Mouse (Mus musculus): ENCODE results near the gene Pfkl. TPM values are rescaled to one million over a fixed set of nuclear protein-coding genes. Genes with fewer than 3 reads are reported as not detected.
"Not testable (repeated sequence)": the region's sequence is repeated elsewhere in the genome, so short reads cannot be mapped to it uniquely, and the experiment has no call there.

The Pfkl gene
- polyA plus RNA-seq, 1 experiment from 2014 or later = 190 TPM

DNA sequence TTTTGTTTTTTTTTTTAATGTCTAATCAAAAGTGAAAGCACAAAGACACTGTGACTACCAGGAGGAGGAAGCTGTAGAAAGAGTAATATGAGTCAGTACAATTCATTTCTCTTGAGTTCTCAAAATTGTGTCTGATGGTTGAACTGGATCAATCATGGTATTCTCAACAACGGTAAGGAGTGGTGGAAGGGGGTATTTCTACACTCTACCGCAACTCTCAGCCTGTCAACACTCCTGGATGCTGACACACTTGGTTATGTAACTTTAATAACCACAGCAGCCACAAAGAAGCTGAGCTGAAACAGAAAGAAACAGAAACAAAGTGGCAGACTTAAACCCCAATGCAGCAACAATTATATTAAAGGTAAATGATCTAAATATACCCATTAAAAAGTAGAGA is 47.2 kb downstream of the Pfkl start:
- no peak overlapping the region for H3K9ac ChIP-seq (replicated peaks; ENCODE audit: low read length)
- H3K4me3 ChIP-seq (ENCODE audit: low read length) = no peak overlapping the region
- no peaks in the 10 kb centered on the region for H3K4me1 ChIP-seq (ENCODE audit: insufficient read depth, low read length)
- no peak for ATAC-seq (ENCODE audit: low FRiP score, low TSS enrichment)
- no peak overlapping the region for H3K4me2 ChIP-seq (replicated peaks; ENCODE audit: low read depth, low read length)
- H3K36me3 ChIP-seq (ENCODE audit: insufficient read depth, low read length) = no peaks in the 10 kb centered on the region
- H3K27ac ChIP-seq (ENCODE audit: low read length) = no peak overlapping the region
- 89% methylated on average over 2 of the region's 2 CpGs for WGBS
- H3K27me3 ChIP-seq (ENCODE audit: insufficient read depth, low read length) = no peaks in the 10 kb centered on the region
- no peaks in the 10 kb centered on the region for H3K9me3 ChIP-seq (ENCODE audit: low read length)

DNA sequence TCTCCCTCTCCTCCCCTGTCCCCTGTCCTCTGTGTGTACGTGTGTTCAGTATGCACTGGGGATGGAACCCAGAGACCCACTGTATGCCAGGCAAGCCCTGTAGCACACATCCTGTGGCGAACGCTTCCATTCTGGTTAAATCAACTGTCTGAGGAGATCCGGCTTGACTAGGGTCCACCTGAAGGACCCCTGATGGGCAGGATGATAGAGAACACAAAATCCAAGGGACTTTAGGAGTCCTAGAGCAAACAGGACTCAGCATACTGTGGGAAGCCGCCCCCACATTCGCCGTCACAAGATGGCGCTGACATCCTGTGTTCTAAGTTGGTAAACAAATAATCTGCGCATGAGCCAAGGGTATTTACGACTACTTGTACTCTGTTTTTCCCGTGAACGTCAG is 59.4 kb downstream of the Pfkl start:
- ATAC-seq (ENCODE audit: low FRiP score, low TSS enrichment) = not testable (repeated sequence)

DNA sequence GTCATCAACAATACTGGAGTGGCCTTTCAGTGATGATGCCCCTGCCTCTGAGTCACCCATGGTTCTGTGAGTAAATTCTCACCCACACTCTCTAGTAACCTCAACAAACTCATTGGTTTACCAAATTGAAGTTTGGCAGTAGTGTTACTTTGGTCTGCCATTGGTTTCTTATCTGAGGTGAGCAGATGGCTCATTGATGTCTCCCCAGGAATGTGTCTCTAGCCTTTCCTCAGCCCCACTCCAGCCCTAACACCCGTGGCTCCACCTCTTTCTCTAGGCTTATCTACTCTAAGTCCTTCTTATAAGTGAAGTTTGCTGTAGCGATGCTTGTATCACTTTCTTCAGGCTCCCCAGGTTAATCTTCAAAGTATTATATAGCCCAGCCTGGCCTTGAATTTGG is 70.2 kb downstream of the Pfkl start:
- H3K4me2 ChIP-seq (replicated peaks; ENCODE audit: low read depth, low read length) = no peak overlapping the region
- ATAC-seq (ENCODE audit: low FRiP score, low TSS enrichment) = no peak
- no peaks in the 10 kb centered on the region for H3K9me3 ChIP-seq (ENCODE audit: low read length)
- no peak overlapping the region for H3K4me3 ChIP-seq (ENCODE audit: low read length)
- no peak overlapping the region for H3K9ac ChIP-seq (replicated peaks; ENCODE audit: low read length)
- no peaks in the 10 kb centered on the region for H3K27me3 ChIP-seq (ENCODE audit: insufficient read depth, low read length)
- H3K36me3 ChIP-seq (ENCODE audit: insufficient read depth, low read length) = no peaks in the 10 kb centered on the region
- H3K27ac ChIP-seq (ENCODE audit: low read length) = no peak overlapping the region
- no peaks in the 10 kb centered on the region for H3K4me1 ChIP-seq (ENCODE audit: insufficient read depth, low read length)
- 79% methylated on average over 2 of the region's 2 CpGs for WGBS

More for the DNA sequence above, 59.4 kb downstream of the Pfkl start:
- not testable (repeated sequence) for H3K9me3 ChIP-seq (ENCODE audit: low read length); H3K36me3 ChIP-seq (ENCODE audit: insufficient read depth, low read length); H3K4me3 ChIP-seq (ENCODE audit: low read length); H3K27me3 ChIP-seq (ENCODE audit: insufficient read depth, low read length); H3K4me2 ChIP-seq (replicated peaks; ENCODE audit: low read depth, low read length); H3K4me1 ChIP-seq (ENCODE audit: insufficient read depth, low read length); H3K9ac ChIP-seq (replicated peaks; ENCODE audit: low read length); H3K27ac ChIP-seq (ENCODE audit: low read length)
- 95% methylated on average over 8 of the region's 12 CpGs for WGBS

Other genes with a start within 250 kb of the Pfkl start
- not detected in 2 replicates for gene Gm3238, start 238.8 kb downstream of the Pfkl start, polyA plus RNA-seq (2015; fragmentation: Nextera tagmentation; extraction: Ambion mirVana)
- not detected in 2 replicates for gene Gm7138, start 233.1 kb downstream of the Pfkl start, polyA plus RNA-seq (2015; fragmentation: Nextera tagmentation; extraction: Ambion mirVana)
- gene Gm3250, start 227.5 kb downstream of the Pfkl start, polyA plus RNA-seq (2015; fragmentation: Nextera tagmentation; extraction: Ambion mirVana) = not detected in 2 replicates
- gene Gm7137, start 221.9 kb downstream of the Pfkl start, polyA plus RNA-seq (2015; fragmentation: Nextera tagmentation; extraction: Ambion mirVana) = not detected in 2 replicates
- not detected in 2 replicates for gene Gm9639, start 215.0 kb downstream of the Pfkl start, polyA plus RNA-seq (2015; fragmentation: Nextera tagmentation; extraction: Ambion mirVana)
- not detected in 2 replicates for gene Gm19668, start 210.9 kb downstream of the Pfkl start, polyA plus RNA-seq (2015; fragmentation: Nextera tagmentation; extraction: Ambion mirVana)
- gene Gm9507, start 198.2 kb downstream of the Pfkl start, polyA plus RNA-seq (2015; fragmentation: Nextera tagmentation; extraction: Ambion mirVana) = not detected in 2 replicates
- not detected in 2 replicates for gene Gm2696, start 195.4 kb downstream of the Pfkl start, polyA plus RNA-seq (2015; fragmentation: Nextera tagmentation; extraction: Ambion mirVana)
- gene Krtap10-4, start 183.0 kb downstream of the Pfkl start, polyA plus RNA-seq (2015; fragmentation: Nextera tagmentation; extraction: Ambion mirVana) = not detected in 2 replicates
- gene Krtap10-10, start 174.1 kb downstream of the Pfkl start, polyA plus RNA-seq (2015; fragmentation: Nextera tagmentation; extraction: Ambion mirVana) = not detected in 2 replicates
- not detected in 2 replicates for gene Gm36176, start 163.3 kb downstream of the Pfkl start, polyA plus RNA-seq (2015; fragmentation: Nextera tagmentation; extraction: Ambion mirVana)
- not detected in 2 replicates for gene Gm10318, start 157.2 kb downstream of the Pfkl start, polyA plus RNA-seq (2015; fragmentation: Nextera tagmentation; extraction: Ambion mirVana)
- gene Gm3285, start 148.1 kb downstream of the Pfkl start, polyA plus RNA-seq (2015; fragmentation: Nextera tagmentation; extraction: Ambion mirVana) = not detected in 2 replicates
- 4.6 and 4.9 TPM in 2 replicates for gene Lrrc3, start 107.5 kb downstream of the Pfkl start, polyA plus RNA-seq (2015; fragmentation: Nextera tagmentation; extraction: Ambion mirVana)
- 0.59 and 0.95 TPM in 2 replicates for gene Trpm2, start 39.5 kb downstream of the Pfkl start, polyA plus RNA-seq (2015; fragmentation: Nextera tagmentation; extraction: Ambion mirVana)
- 33.9 and 34.2 TPM in 2 replicates for gene 1810043G02Rik, start 31.6 kb downstream of the Pfkl start, polyA plus RNA-seq (2015; fragmentation: Nextera tagmentation; extraction: Ambion mirVana)
- gene Dnmt3l, start 31.9 kb upstream of the Pfkl start, polyA plus RNA-seq (2015; fragmentation: Nextera tagmentation; extraction: Ambion mirVana) = 0.49 and 1.2 TPM in 2 replicates
- gene Aire, start 33.5 kb upstream of the Pfkl start, polyA plus RNA-seq (2015; fragmentation: Nextera tagmentation; extraction: Ambion mirVana) = 1.7 and 2.1 TPM in 2 replicates
- 8.5 and 9.5 TPM in 2 replicates for gene Icosl, start 59.2 kb upstream of the Pfkl start, polyA plus RNA-seq (2015; fragmentation: Nextera tagmentation; extraction: Ambion mirVana)
- gene D10Jhu81e, start 159.7 kb upstream of the Pfkl start, polyA plus RNA-seq (2015; fragmentation: Nextera tagmentation; extraction: Ambion mirVana) = 50.7 and 54.7 TPM in 2 replicates
- 24.5 and 25.5 TPM in 2 replicates for gene Pwp2, start 175.1 kb upstream of the Pfkl start, polyA plus RNA-seq (2015; fragmentation: Nextera tagmentation; extraction: Ambion mirVana)
- gene Trappc10, start 234.6 kb upstream of the Pfkl start, polyA plus RNA-seq (2015; fragmentation: Nextera tagmentation; extraction: Ambion mirVana) = 5.3 and 8.3 TPM in 2 replicates

Measured in kidney, embryonic 16.5 days (tissue).